Mouse (Mus musculus): ENCODE measurements around the gene Cntnap1.

Gene Cntnap1

DNA sequence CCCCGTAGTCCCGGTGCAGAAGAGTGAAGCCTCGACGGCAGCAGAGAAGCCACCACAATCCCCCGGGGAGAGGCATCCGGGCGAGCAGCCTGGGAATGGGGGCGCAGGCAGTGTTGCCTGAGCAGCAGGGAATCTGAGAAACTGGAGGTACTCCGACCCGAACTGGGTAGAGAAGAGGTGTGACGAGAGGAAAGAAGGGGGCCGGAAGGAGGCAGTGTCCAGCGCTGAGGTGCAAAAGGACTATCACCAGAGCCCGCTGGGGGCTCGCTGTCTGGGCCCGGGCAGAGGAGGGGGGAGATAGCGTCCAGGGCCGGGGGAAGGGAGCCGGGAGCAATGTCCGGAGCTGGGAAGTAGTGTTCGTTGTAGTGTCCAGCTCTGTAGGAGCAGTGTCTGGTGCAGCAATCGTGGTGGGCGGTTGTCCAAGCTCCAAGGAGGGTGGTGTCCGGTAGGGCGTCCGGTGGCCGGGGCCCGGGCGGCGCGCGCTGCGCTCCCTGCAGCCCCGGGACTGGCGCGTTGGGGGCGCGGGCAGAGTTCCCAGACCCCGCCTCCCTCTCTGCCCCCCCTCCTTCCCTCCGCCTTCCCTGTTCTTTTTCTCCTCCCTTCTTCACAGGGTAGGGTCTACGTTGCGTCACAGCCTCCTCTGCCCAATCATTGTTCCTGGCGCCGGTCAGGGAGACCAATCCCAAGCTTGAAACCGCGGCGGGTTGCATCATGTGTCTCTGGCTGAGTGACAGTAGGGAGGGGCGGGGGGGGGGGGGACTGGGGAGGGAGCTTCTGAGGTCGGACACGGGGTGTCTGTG is 688 bp downstream of the Cntnap1 start, which contains the start of gene Plekhh3:
TSS of gene Plekhh3 (minus strand) at position 541 of the 800 bp plus-strand sequence.
- peak; percentile 99 for DNase-seq (ENCODE audit: low read depth, low spot score)

DNA sequence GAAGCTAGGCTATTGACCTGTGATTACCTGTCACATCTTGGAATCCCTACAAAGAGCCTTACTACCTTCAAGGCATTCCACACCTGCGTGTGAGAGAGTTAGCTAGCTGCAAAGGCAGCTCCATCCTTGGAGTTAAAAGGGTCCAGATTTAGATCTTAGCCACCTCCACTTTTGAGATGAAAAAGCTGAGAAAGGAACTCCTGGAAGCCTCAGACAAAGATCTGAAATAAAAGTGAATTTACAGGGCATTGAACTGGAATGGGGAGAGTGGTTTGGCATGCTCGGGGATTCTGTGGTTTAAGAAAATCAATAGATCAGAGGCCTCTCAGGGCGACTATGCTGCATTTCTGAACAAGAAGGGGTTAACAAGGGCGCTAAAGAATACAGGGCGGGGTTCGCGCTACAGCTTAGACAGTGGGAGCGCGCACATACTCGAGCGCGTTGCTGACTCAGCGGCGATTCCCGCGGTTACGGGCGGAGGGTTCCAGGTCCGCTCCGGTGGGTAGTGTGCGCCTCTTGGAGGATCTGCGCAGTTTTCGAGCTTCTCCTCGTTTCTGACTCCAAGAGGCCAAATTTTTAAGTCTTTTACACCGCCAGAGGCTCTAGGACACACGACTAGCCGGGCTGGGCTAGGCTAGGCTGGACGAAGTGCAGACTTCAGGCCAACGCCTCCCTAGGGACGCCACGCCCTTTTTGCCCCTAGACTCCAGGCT is 1.6 kb downstream of the Cntnap1 start:
- DNase-seq (ENCODE audit: low read depth, low spot score): peak; percentile 88

DNA sequence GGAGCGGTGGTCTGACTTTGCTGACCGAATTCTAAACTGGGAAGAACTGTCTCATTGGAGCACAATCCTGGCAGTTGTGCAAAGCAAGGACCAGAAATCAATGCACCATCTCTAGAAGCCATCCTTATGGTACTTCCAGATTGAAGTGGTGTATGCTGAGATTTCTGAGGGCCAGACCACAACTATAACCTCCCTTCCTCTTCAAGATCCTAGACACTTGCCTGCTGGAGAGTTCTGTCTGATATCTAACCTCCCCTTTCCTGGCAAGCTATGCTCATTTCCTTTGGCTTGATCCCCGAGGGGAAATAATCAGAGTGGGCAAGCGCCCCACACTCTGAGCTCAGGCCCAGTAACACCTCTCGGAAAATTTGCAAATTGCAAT is 2.1 kb downstream of the Cntnap1 start:
- DNase-seq (ENCODE audit: low read depth, low spot score): no peak

DNA sequence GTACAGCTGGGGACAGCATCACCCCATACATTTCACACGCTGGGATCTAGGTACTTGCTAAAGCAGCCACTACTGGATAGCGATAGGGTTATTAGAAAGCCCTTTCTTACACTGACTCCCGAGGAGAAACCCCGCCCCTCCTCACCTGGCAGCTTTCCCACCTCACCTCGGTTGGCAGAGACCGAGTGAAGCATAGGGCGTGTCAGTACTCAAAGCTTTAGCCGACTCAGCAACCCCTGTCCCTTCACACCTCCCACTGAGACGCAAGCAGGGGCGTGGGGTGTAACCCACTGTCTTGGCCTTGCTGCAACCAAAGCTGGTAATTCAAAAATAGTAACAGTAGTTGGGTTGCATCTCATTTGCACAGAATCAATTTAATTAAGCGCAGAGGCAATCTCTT is 2.8 kb downstream of the Cntnap1 start:
- peak; percentile 57 for DNase-seq (ENCODE audit: low read depth, low spot score)

DNA sequence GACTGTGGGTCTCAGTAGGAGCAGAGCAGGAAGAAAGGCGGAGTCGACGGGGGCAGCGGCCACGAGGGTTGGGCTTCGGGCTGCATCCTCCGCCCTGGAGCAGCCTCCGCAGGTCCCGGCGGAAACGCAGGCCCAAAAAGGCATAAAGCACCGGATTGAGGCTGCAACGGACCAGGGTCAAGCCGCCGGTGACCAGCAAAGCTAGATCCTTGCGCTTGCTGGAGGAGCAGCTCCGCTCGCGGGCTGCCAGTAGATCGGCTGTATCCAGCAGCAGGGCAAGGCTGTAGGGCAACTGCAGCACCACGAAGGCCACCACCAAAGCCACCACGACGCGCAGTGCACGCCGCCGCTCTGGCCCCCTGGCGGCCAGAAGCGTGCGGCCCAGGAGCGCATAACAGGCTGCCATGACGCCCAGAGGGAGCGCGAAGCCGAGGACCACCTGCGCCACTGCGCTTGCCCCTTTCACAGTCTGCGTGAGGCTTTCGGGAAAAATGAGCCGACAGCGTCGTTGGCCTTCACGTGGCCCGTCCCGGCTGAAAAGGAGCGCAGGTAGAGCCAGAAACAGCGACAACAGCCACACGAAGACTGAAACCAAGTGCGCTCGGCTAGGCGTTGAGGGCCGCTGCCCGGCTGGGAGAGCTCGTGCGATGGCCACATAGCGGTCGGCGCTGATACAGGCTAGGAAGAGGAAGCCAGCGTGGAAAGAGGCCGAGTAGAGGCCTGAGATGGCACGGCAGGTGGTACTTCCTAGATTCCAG is 3.5 kb downstream of the Cntnap1 start:
- peak; percentile 78 for DNase-seq (ENCODE audit: low read depth, low spot score)

DNA sequence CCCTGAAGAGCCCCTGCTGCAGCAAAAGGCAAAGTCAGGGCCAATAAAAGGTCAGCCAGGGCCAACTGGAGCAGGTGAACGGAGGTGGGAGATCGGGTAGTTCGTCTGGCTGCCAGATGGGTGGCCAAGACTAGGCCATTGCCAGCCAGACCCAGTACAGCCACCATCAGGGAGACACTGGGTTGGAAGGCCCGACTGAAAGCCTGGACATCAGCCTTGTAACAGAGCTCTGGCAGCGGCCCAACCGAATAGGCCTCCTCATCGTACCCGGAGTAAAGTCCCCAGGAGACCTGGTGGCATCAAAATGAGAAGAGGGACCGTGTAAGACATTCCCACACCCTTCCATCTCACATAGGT is 4.0 kb downstream of the Cntnap1 start:
- no peak for DNase-seq (ENCODE audit: low read depth, low spot score)

DNA sequence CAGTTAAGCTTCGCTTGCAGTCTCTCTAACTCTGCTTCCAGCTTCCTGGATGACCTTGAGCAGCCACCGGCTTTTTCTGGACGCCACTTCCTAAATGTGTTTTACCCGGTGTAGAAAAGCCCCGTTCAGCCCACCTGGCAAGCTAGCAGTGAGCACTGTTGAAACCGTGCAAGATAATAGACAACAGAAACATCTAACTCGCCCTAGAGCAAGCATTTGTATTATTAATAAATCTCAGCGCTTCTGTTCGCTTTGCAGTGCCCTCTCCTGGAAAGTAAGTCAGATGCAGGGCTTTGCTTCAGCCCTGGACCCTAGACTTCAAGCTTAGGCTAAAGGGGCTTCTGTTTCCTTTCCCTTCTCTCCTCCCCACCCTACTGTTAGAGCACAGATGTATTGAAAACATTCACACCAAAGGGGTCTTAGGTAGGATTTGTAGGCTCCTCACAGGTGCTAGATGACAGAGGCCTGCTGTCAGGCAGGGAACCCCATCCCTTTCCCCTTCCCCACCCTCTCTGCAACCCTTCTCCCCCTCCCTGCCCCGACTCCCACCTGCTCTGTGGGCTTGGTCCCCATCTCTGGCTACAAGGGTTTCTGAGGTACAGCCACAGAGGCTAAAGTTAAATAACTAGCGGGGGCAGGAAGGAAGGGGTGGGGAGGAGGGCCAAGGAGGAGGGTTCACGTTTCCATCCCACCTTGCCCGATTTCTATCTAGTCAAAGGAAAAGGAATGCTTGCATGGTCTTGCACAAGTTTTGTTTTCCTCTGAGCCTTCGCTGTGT is 4.7 kb downstream of the Cntnap1 start, which contains the start of gene Ccr10:
TSS of gene Ccr10 (minus strand) at position 593 of the 778 bp plus-strand sequence.
- no peak for DNase-seq (ENCODE audit: low read depth, low spot score)

DNA sequence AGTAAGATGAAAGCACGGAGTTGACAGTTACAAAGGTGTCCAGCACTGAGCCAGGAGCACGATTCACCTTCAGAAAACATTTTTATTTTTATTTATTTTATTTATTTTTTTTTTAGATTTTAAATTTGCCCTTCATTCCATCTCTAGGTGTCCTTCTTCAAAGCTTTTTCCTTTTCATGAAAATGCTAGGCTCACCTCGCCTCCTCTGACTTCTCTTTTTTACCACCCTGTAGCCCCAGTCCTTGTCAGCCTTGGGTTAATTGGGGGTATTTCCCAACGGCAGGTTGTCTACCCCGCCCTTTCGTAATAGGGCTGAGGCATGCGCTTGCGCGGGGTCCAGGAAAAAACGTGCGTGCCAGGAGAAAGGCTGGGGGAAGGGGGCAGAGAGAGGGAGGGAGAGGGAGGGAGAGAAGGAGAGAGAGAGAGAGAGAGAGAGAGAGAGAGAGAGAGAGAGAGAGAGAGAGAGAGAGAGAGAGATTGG is 5.4 kb downstream of the Cntnap1 start:
- peak; percentile 26 for DNase-seq (ENCODE audit: low read depth, low spot score)

DNA sequence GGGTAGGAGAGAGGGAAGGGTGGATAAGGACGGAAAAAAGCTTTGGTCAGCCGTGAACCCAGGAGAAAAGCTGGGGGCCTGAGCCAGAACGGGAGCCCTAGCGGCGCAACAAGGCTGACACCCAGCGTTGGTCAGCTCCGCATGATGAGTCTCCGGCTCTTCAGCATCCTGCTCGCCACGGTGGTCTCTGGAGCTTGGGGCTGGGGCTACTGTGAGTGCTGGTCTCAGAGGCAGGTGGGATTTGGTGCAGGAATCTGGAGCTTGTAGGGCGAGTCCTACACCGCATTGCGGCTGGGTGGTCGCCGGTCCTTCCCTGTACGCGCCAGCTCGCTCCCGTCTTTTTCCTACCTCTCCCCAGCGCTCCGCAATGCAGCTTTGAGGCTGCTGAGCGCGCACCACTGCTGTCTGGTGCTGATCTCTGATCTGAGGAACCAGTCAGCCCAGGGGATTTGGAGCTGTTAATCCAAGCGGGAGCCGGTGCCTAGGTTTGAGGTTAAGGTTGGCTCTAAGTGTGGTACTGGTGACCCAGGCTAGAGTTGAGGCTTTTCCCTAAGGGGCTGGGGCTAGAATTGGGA is 5.9 kb downstream of the Cntnap1 start:
- DNase-seq (ENCODE audit: low read depth, low spot score): peak; percentile 44

DNA sequence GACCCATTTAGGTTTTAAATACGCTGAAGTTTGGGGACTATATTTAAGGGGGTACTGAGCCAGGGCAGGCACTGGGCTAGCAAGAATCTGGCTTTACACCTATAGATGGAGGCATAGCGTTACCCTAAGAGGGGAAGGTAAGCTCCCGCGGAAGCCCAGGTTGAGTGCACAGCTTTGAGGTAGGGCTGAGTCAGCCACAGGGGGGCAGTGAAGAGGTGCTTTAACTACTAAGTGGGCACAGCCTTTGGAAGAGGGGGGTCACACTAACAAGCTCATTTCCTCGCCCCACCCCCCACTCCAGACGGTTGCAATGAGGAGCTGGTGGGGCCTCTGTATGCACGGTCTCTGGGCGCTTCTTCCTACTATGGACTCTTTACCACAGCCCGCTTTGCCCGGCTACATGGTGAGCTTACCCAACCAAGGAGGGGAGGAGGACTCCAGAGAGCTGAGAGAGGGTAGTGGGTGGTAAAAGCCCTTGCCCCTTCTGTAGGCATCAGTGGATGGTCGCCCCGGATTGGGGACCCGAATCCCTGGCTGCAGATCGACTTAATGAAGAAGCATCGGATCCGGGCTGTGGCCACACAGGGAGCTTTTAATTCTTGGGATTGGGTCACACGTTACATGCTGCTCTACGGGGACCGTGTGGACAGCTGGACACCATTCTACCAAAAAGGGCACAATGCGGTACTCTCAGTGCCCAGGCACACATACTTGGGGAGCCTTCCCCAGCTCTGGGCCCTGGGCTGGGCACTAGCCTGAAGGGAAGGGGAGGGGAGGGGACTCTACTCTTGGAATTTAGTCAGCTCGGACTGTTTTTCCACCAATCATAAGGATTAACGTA is 6.8 kb downstream of the Cntnap1 start:
- DNase-seq (ENCODE audit: low read depth, low spot score): peak; percentile 73

DNA sequence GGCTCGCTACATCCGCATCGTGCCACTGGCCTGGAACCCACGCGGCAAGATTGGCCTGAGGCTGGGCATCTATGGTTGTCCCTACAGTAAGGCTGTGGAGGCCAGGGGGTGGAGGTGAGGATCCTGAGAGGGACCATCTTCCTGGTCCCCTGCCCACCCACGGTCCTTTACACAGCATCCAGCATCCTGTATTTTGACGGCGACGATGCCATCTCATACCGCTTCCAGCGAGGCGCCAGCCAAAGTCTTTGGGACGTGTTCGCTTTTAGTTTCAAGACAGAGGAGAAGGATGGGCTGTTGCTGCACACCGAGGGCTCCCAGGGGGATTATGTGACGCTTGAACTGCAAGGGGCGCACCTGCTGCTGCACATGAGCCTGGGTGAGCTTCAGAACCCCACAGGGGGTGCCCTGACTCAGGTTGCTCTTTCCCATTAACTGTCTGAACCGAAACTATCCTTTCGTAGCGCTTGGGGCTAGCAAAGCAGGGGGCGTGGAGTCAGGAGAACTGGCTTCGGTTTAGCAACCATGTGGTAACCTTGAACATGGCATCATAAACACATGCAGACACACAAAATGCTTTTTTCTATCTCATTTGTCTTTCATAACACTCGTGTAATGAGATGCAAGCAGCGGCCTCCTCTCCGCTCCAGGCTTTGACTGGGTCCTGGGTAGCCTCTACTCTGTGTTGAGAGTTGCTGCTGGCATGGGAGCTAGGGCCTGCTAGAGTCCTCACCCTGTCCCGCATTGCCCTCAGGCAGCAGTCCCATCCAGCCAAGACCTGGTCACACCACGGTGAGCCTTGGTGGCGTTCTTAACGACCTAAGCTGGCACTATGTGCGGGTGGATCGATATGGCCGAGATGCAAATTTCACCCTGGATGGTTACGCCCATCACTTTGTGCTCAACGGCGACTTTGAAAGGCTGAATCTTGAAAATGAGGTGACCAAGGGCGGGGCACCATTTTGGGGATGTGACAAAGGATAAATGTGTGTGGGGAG is 8.0 kb downstream of the Cntnap1 start:
- no peak for DNase-seq (ENCODE audit: low read depth, low spot score)

DNA sequence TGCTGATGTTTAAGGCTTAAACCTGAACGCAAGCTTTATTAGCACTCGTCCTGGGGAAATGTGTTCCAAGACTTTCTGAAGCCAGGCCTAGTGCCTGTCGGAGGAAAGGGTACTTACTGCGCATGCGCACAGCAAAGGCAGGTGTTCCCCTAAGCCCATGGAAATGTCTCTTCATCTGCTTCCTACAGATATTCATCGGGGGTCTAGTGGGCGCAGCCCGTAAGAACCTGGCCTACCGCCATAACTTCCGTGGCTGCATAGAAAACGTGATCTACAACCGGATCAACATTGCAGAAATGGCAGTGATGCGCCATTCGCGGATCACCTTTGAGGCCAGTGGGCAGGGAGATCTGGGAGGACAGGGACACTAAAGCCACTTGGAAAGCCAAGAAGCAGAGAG is 9.0 kb downstream of the Cntnap1 start:
- no peak for DNase-seq (ENCODE audit: low read depth, low spot score)

DNA sequence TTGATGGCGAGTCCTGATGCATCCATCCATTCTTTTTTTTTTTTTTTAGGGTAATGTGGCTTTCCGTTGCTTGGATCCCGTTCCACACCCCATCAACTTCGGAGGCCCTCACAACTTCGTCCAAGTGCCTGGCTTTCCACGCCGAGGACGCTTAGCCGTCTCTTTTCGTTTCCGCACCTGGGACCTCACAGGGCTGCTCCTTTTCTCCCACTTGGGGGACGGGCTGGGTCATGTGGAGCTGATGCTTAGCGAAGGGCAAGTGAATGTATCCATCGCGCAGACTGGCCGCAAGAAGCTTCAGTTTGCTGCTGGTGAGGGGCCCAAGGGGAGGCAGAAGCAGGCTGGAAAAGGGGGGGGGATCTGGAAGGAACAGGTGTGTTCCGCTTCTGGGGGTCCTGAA is 9.9 kb downstream of the Cntnap1 start:
- no peak for DNase-seq (ENCODE audit: low read depth, low spot score)

DNA sequence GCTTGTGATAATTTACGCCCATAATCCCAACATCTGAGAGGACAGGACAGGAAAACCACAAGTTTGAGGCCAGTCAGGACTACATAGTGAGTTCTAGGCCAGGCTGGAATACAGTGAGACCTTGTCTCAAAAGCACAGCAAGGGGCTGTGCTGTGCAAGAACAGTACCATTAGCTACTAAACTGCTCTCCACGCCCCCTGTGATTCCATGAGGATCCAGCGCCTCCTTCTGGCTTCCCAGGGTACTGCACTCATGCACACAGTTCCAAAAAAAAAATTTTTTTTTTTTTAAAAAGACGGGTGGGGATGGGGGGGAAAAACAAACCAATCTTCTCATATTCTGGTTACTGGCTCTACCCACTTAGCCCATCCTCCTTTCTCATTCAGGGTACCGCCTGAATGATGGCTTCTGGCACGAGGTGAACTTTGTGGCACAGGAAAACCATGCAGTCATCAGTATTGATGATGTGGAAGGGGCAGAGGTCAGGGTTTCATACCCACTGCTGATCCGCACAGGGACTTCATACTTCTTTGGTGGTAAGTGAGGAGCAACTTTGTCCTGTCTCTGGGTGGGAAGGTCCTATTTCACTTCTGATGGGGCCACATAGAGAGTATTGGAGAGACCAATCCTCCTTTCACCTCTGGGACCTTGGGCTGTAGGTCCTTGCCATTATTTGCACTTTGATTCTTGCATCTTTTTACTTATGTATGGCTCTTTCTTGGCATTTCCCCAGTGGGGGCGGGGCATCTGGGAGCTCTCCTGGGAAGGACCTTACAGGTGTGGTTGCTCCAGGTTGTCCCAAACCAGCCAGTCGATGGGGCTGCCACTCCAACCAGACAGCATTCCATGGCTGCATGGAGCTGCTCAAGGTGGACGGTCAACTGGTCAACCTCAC is 10.8 kb downstream of the Cntnap1 start:
- peak; percentile 73 for DNase-seq (ENCODE audit: low read depth, low spot score)

DNA sequence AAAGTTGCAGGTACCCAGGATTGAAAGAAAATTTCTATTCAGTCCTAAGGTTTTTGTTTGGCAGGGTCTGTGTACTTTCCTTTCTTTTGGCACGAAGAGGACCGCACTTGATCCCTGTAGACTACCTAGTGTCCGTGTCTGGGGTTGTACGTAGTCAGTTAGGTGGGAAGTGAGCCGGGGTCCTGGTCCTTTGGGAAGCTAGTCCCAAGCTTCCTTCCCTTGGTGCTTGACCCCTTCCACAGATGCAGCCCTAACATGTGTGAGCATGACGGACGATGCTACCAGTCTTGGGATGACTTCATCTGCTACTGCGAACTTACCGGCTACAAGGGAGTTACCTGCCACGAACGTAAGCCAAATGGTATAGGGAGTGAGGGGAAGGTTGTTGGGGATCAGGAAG is 11.6 kb downstream of the Cntnap1 start:
- no peak for DNase-seq (ENCODE audit: low read depth, low spot score)

DNA sequence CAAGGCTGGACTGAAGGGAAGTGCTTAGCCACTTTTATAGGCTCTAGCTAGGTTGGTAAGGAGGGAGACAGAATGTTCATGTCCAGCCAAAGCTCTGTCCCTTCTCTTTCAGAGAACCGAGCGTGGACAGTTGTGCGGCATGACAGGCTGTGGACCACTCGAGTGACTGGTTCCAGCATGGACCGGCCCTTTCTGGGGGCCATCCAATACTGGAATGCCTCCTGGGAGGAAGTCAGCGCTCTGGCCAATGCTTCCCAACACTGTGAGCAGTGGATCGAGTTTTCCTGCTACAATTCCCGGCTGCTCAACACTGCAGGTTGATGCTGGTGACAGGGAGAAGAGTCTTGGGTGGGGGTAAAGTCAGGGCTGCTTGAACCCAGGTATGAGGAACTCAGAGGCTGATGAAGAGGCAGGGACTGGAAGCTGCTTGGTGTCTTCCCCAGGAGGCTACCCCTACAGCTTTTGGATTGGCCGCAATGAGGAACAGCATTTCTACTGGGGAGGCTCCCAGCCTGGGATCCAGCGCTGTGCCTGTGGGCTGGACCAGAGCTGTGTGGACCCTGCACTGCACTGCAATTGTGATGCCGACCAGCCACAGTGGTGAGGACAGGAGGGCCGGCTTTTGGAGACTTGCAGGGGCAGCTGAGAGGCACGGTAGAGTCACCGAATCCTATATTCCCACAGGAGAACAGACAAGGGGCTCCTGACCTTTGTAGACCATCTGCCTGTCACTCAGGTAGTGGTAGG is 12.6 kb downstream of the Cntnap1 start:
- no peak for DNase-seq (ENCODE audit: low read depth, low spot score)

DNA sequence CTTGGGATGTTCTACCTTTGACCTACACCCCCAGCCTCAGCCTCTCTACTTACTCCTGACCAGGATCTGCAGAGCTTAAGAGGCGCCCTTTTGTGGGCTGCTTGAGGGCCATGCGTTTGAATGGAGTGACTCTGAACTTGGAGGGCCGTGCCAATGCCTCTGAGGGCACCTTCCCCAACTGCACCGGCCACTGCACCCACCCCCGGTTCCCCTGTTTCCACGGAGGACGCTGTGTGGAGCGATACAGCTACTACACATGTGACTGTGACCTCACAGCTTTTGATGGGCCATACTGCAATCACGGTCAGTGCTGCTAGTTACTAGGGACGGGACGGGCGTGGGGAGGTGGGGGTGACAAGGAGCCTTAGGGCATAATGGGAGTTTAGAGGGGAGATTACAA is 14.7 kb downstream of the Cntnap1 start:
- DNase-seq (ENCODE audit: low read depth, low spot score): no peak
